Mouse (Mus musculus): Measurements from ENCODE around the gene Aste1.

GRCm38 (mm10) chr9:105368605-105369004, 26.6 kb upstream of the Aste1 start:
- TF ChIP-seq POLR2A (IDR thresholded peaks at IDR 0.05; ENCODE audit: borderline replicate concordance, insufficient read depth, low read length) (no peak), CTCF (IDR thresholded peaks at IDR 0.05; ENCODE audit: borderline replicate concordance, insufficient read depth, low read depth, low read length) (no peak)
